Mouse (Mus musculus) kidney, embryonic 16.5 days (tissue): Measurements from ENCODE around the gene Sh2d4b. TPM values are rescaled to one million over a fixed set of nuclear protein-coding genes. Genes with fewer than 3 reads are reported as not detected.
A peak's percentile ranks its signal among the peaks of the same experiment; 100 is the strongest.

Experiments used
- ATAC-seq: fragments of 200-750 bp; cut with Nextera tagmentation; 2 replicates; pipeline ENCODE4 v1.8.0; 2017; ENCODE audit warnings: moderate TSS enrichment; ENCODE audit not compliant: low FRiP score, low TSS enrichment
- H3K27ac ChIP-seq: fragments of 300-500 bp; sonication (generic); 2 replicates; pipeline ENCODE4 v1.5.1; 2014; ENCODE audit warnings: low read length
- H3K27me3 ChIP-seq: fragments of 300-500 bp; sonication (generic); 2 replicates; pipeline ENCODE4 v1.6.1; 2014; ENCODE audit warnings: low read length, control low read depth, mixed read lengths; ENCODE audit not compliant: insufficient read depth
- H3K36me3 ChIP-seq: fragments of 300-500 bp; sonication (generic); 2 replicates; pipeline ENCODE4 v1.6.1; 2014; ENCODE audit warnings: low read length, control low read depth, mixed read lengths; ENCODE audit not compliant: insufficient read depth
- H3K4me1 ChIP-seq: fragments of 300-500 bp; sonication (generic); 2 replicates; pipeline ENCODE4 v1.6.1; 2014; ENCODE audit warnings: low read length, control low read depth, mixed read lengths; ENCODE audit not compliant: insufficient read depth
- H3K4me2 ChIP-seq: fragments of 300-500 bp; sonication (generic); replicated peaks from 2 replicates; pipeline ENCODE4 v1.6.1; 2014; ENCODE audit warnings: low read depth, low read length
- H3K4me3 ChIP-seq: fragments of 300-500 bp; sonication (generic); 2 replicates; pipeline ENCODE4 v1.5.1; 2014; ENCODE audit warnings: mild to moderate bottlenecking, low read length
- H3K9ac ChIP-seq: fragments of 300-500 bp; sonication (generic); replicated peaks from 2 replicates; pipeline ENCODE4 v1.6.1; 2014; ENCODE audit warnings: low read length
- H3K9me3 ChIP-seq: fragments of 300-500 bp; sonication (generic); 2 replicates; pipeline ENCODE4 v1.6.1; 2016; ENCODE audit warnings: low read length, control low read depth
- WGBS: fragments of 180-500 bp; shearing (Covaris S2); extraction: QIAGEN DNeasy Blood & Tissue Kit; methylation state at CpG from one replicate; pipeline ENCODE4 v1.1.7; 2014; 5-methylcytosine and 5-hydroxymethylcytosine counted together
- polyA plus RNA-seq: library from polyadenylated mRNA; unstranded; fragments of >200 nt; fragmentation: Nextera tagmentation; extraction: Ambion mirVana; gene quantifications from 2 replicates; pipeline ENCODE4 v1.2.1, GENCODE M21; 2015

Gene Sh2d4b
- polyA plus RNA-seq, 1 experiment from 2014 or later, result 0.81 TPM

- WGBS, result 44% methylated on average over 6 of the region's 6 CpGs
- Histone ChIP-seq H3K9ac (no peak overlapping the region), H3K4me1 (peaks cover 31% of the 10 kb centered on the region), H3K4me2 (no peak overlapping the region), H3K9me3 (no peaks in the 10 kb centered on the region), H3K36me3 (peaks cover 46% of the 10 kb centered on the region), H3K4me3 (no peak overlapping the region), H3K27me3 (no peaks in the 10 kb centered on the region), H3K27ac (peak overlapping the region; percentile 64; the same call in 1 of the 2 replicates)
- peak; percentile 39; the same call in 1 of the 2 replicates for ATAC-seq
Measured at GRCm38 (mm10) chr14:40913709-40914108, 20.6 kb upstream of the Sh2d4b start.

- Histone ChIP-seq H3K4me1 (peaks cover 22% of the 10 kb centered on the region), H3K27me3 (no peaks in the 10 kb centered on the region), H3K9ac (no peak overlapping the region), H3K36me3 (peaks cover 65% of the 10 kb centered on the region), H3K27ac (no peak overlapping the region), H3K4me2 (no peak overlapping the region), H3K9me3 (no peaks in the 10 kb centered on the region), H3K4me3 (no peak overlapping the region)
- no peak for ATAC-seq
Measured at GRCm38 (mm10) chr14:40911529-40911928, 18.5 kb upstream of the Sh2d4b start.

GRCm38 (mm10) chr14:40908763-40909162 lies 15.7 kb upstream of the Sh2d4b start:
- Histone ChIP-seq H3K9me3 (no peaks in the 10 kb centered on the region), H3K4me3 (no peak overlapping the region), H3K9ac (no peak overlapping the region), H3K4me1 (peaks cover 25% of the 10 kb centered on the region), H3K27ac (no peak overlapping the region), H3K27me3 (no peaks in the 10 kb centered on the region), H3K4me2 (no peak overlapping the region), H3K36me3 (peaks cover 62% of the 10 kb centered on the region)
- ATAC-seq, result no peak
- 78% methylated on average over 9 of the region's 9 CpGs for WGBS

- peaks cover 50% of the 10 kb centered on the region for H3K36me3 ChIP-seq
- no peak for ATAC-seq
- H3K27me3 ChIP-seq, result no peaks in the 10 kb centered on the region
- WGBS, result 85% methylated on average over 9 of the region's 9 CpGs
- no peak overlapping the region for H3K27ac ChIP-seq
- no peak overlapping the region for H3K4me3 ChIP-seq
- H3K4me1 ChIP-seq, result peaks cover 39% of the 10 kb centered on the region
- no peaks in the 10 kb centered on the region for H3K9me3 ChIP-seq
- no peak overlapping the region for H3K9ac ChIP-seq
- H3K4me2 ChIP-seq, result no peak overlapping the region
Measured at GRCm38 (mm10) chr14:40906770-40907169, 13.7 kb upstream of the Sh2d4b start.

GRCm38 (mm10) chr14:40905813-40906212 lies 12.7 kb upstream of the Sh2d4b start:
- peaks cover 41% of the 10 kb centered on the region for H3K36me3 ChIP-seq

GRCm38 (mm10) chr14:40902307-40903055 lies 9.4 kb upstream of the Sh2d4b start:
- peaks cover 15% of the 10 kb centered on the region for H3K36me3 ChIP-seq
- no peak overlapping the region for H3K4me3 ChIP-seq
- 60% methylated on average over 12 of the region's 12 CpGs for WGBS
- peaks cover 62% of the 10 kb centered on the region for H3K4me1 ChIP-seq
- H3K4me2 ChIP-seq, result no peak overlapping the region
- H3K9me3 ChIP-seq, result no peaks in the 10 kb centered on the region
- ATAC-seq, result no peak
- H3K27ac ChIP-seq, result peak overlapping the region; percentile 77
- no peak overlapping the region for H3K9ac ChIP-seq
- H3K27me3 ChIP-seq, result no peaks in the 10 kb centered on the region

More at GRCm38 (mm10) chr14:40905813-40906212, 12.7 kb upstream of the Sh2d4b start:
- Histone ChIP-seq H3K4me2 (no peak overlapping the region), H3K27ac (no peak overlapping the region), H3K9me3 (no peaks in the 10 kb centered on the region), H3K4me3 (no peak overlapping the region), H3K9ac (no peak overlapping the region), H3K27me3 (no peaks in the 10 kb centered on the region), H3K4me1 (peaks cover 41% of the 10 kb centered on the region)
- 83% methylated on average over 8 of the region's 8 CpGs for WGBS
- no peak for ATAC-seq

- Histone ChIP-seq H3K4me1 (peaks cover 57% of the 10 kb centered on the region), H3K4me2 (no peak overlapping the region), H3K27me3 (no peaks in the 10 kb centered on the region), H3K4me3 (no peak overlapping the region), H3K36me3 (no peaks in the 10 kb centered on the region), H3K9ac (no peak overlapping the region), H3K9me3 (no peaks in the 10 kb centered on the region), H3K27ac (no peak overlapping the region)
- ATAC-seq, result peak; percentile 65
- WGBS, result 21% methylated on average over 2 of the region's 2 CpGs
Measured at GRCm38 (mm10) chr14:40900267-40900666, 7.2 kb upstream of the Sh2d4b start.

- 0 out of 2 replicates have a peak, but pooled peaks have one; percentile 12 for ATAC-seq
- no peak overlapping the region for H3K4me2 ChIP-seq
- H3K4me1 ChIP-seq, result peaks cover 46% of the 10 kb centered on the region
- 77% methylated on average over 3 of the region's 3 CpGs for WGBS
- no peaks in the 10 kb centered on the region for H3K36me3 ChIP-seq
- no peak overlapping the region for H3K9ac ChIP-seq
- H3K9me3 ChIP-seq, result no peaks in the 10 kb centered on the region
- H3K27ac ChIP-seq, result no peak overlapping the region
- H3K27me3 ChIP-seq, result no peaks in the 10 kb centered on the region
- no peak overlapping the region for H3K4me3 ChIP-seq
Measured at GRCm38 (mm10) chr14:40897916-40898315, 4.8 kb upstream of the Sh2d4b start.

GRCm38 (mm10) chr14:40895681-40896080 lies 2.6 kb upstream of the Sh2d4b start:
- no peak overlapping the region for H3K4me3 ChIP-seq
- peaks cover 31% of the 10 kb centered on the region for H3K4me1 ChIP-seq
- no peak overlapping the region for H3K9ac ChIP-seq
- H3K36me3 ChIP-seq, result no peaks in the 10 kb centered on the region
- no peak for ATAC-seq
- H3K27me3 ChIP-seq, result no peaks in the 10 kb centered on the region
- no peak overlapping the region for H3K27ac ChIP-seq
- no peak overlapping the region for H3K4me2 ChIP-seq
- H3K9me3 ChIP-seq, result no peaks in the 10 kb centered on the region
- 71% methylated on average over 8 of the region's 8 CpGs for WGBS

GRCm38 (mm10) chr14:40894576-40895247 lies 1.6 kb upstream of the Sh2d4b start:
- Histone ChIP-seq H3K27ac (no peak overlapping the region), H3K9ac (no peak overlapping the region; the same call in 1 of the 2 replicates), H3K4me3 (peak overlapping the region; percentile 20; the same call in 1 of the 2 replicates), H3K4me1 (peaks cover 22% of the 10 kb centered on the region), H3K4me2 (peak overlapping the region; percentile 56), H3K36me3 (no peaks in the 10 kb centered on the region), H3K9me3 (no peaks in the 10 kb centered on the region), H3K27me3 (no peaks in the 10 kb centered on the region)
- peak; percentile 73 for ATAC-seq
- 7% methylated on average over 23 of the region's 23 CpGs for WGBS
